ENCODE assay signal across 8 mouse cellular contexts in genomic region chr2:167189291-167190075, GRCm38 (mm10). TPM values are rescaled to one million over a fixed set of nuclear protein-coding genes. Genes with fewer than 3 reads are reported as not detected.
A peak's percentile ranks its signal among the peaks of the same experiment; 100 is the strongest.
DNase-seq lines count a peak whose midpoint lies in the region; ATAC-seq and TF ChIP-seq lines count a peak whose summit lies in the region.

No protein-coding gene starts in this region.

- ATAC-seq in forebrain, embryonic 14.5 days: peak; percentile 61
- peak; percentile 43 for ATAC-seq in intestine, embryonic 16.5 days
- no peak for ATAC-seq in liver, embryonic 12.5 days
- ATAC-seq in inflammation-experienced regulatory T-cells, adult 6 months: no peak

- 0 out of 2 replicates have a peak overlapping the region, but pooled peaks have one; percentile 27 for H3K27ac ChIP-seq in forebrain, embryonic 14.5 days (ENCODE audit: low read depth, low read length)
- H3K27ac ChIP-seq in intestine, embryonic 16.5 days (ENCODE audit: low read length): peak overlapping the region; percentile 23
- no peak overlapping the region for H3K27ac ChIP-seq in liver, embryonic 12.5 days

- H3K36me3 ChIP-seq in forebrain, embryonic 14.5 days (ENCODE audit: control insufficient read depth, insufficient read depth, low read length): no peaks in the 10 kb centered on the region
- H3K36me3 ChIP-seq in intestine, embryonic 16.5 days (ENCODE audit: control insufficient read depth, insufficient read depth, low read length): no peaks in the 10 kb centered on the region
- no peaks in the 10 kb centered on the region for H3K36me3 ChIP-seq in liver, embryonic 12.5 days

- peak overlapping the region; percentile 28 for H3K4me3 ChIP-seq in lung, adult 2 months (replicated peaks; ENCODE audit: extremely low read depth, low read depth, low read length)
- H3K4me3 ChIP-seq in forebrain, embryonic 14.5 days (ENCODE audit: low read depth, low read length): peak overlapping the region; percentile 53
- H3K4me3 ChIP-seq in intestine, embryonic 16.5 days (ENCODE audit: low read length): peak overlapping the region; percentile 64
- peak overlapping the region; percentile 47 for H3K4me3 ChIP-seq in liver, embryonic 12.5 days

- no peak for TF ChIP-seq CTCF in lung, adult 2 months (IDR thresholded peaks at IDR 0.05; ENCODE audit: insufficient read depth, low read length)

- H3K4me2 ChIP-seq in forebrain, embryonic 14.5 days (ENCODE audit: low read length): peak overlapping the region; percentile 75
- peak overlapping the region; percentile 93 for H3K4me2 ChIP-seq in intestine, embryonic 16.5 days (ENCODE audit: low read depth, low read length)
- peak overlapping the region; percentile 72 for H3K4me2 ChIP-seq in liver, embryonic 12.5 days

- peak overlapping the region; percentile 65 for H3K9ac ChIP-seq in forebrain, embryonic 14.5 days (ENCODE audit: low read length)
- peak overlapping the region; percentile 64 for H3K9ac ChIP-seq in intestine, embryonic 16.5 days (ENCODE audit: low read depth, low read length)
- H3K9ac ChIP-seq in liver, embryonic 12.5 days: no peak overlapping the region

- no peak for DNase-seq in lung, adult 2 months
- no peak for DNase-seq in lung, adult 18-20 months
- peak; percentile 30 for DNase-seq in adrenal gland, postnatal 25 days
- peak; percentile 69 for DNase-seq in forebrain, embryonic 14.5 days (ENCODE audit: low spot score)
- DNase-seq in retina, embryonic 14.5 days (ENCODE audit: low spot score): peak; percentile 57

- no peaks in the 10 kb centered on the region for H3K9me3 ChIP-seq in forebrain, embryonic 14.5 days (replicated peaks; ENCODE audit: control insufficient read depth, low read length)
- H3K9me3 ChIP-seq in intestine, embryonic 16.5 days (ENCODE audit: control insufficient read depth, low read length): no peaks in the 10 kb centered on the region
- 0 out of 2 replicates have a peak, but pooled peaks cover 6% of the 10 kb centered on the region for H3K9me3 ChIP-seq in liver, embryonic 12.5 days (replicated peaks)

- peaks cover 26% of the 10 kb centered on the region; the same call in 1 of the 2 replicates for H3K27me3 ChIP-seq in forebrain, embryonic 14.5 days (replicated peaks; ENCODE audit: control insufficient read depth, insufficient read depth, low read length)
- H3K27me3 ChIP-seq in intestine, embryonic 16.5 days (replicated peaks; ENCODE audit: control insufficient read depth, insufficient read depth, low read length): peaks cover 41% of the 10 kb centered on the region
- peaks cover 85% of the 10 kb centered on the region for H3K27me3 ChIP-seq in liver, embryonic 12.5 days (replicated peaks)

- TF ChIP-seq POLR2A in lung, adult 2 months (IDR thresholded peaks at IDR 0.05; ENCODE audit: borderline replicate concordance, extremely low read depth, low read depth, low read length): no peak

- H3K4me1 ChIP-seq in lung, adult 2 months (ENCODE audit: control insufficient read depth, insufficient read depth, low read length): peaks cover 5% of the 10 kb centered on the region; the same call in 1 of the 2 replicates
- H3K4me1 ChIP-seq in forebrain, embryonic 14.5 days (ENCODE audit: control insufficient read depth, insufficient read depth, low read length): peaks cover 6% of the 10 kb centered on the region
- H3K4me1 ChIP-seq in intestine, embryonic 16.5 days (ENCODE audit: control insufficient read depth, insufficient read depth, low read length): peaks cover 13% of the 10 kb centered on the region
- H3K4me1 ChIP-seq in liver, embryonic 12.5 days: peaks cover 21% of the 10 kb centered on the region

- 4% methylated on average over 73 of the region's 91 CpGs for WGBS in lung, adult 2 months
- WGBS in forebrain, embryonic 14.5 days: 1% methylated on average over 46 of the region's 91 CpGs
- WGBS in intestine, embryonic 16.5 days: 2% methylated on average over 60 of the region's 91 CpGs
- WGBS in liver, embryonic 12.5 days (ENCODE audit: insufficient replicate concordance): 1% methylated on average over 61 of the region's 91 CpGs

RNA-seq across cellular contexts. Expression of gene Kcnb1, which starts 0.5 kb away (rescaled TPM):
- 4.5 and 5.1 TPM in 2 replicates for polyA plus RNA-seq in lung, adult 2 months (2012; rRNA removed)
- total RNA-seq in adrenal gland, postnatal 25 days (2021): 10.8 and 14.5 TPM in 2 replicates
- 1.6 and 2.1 TPM in 2 replicates for polyA plus RNA-seq in forebrain, embryonic 14.5 days (2014; fragmentation: Nextera tagmentation; extraction: Ambion mirVana)
- polyA plus RNA-seq in intestine, embryonic 16.5 days (2015; fragmentation: Nextera tagmentation; extraction: Ambion mirVana): 1.1 TPM in 2 replicates
- polyA plus RNA-seq in liver, embryonic 12.5 days (2016; fragmentation: Nextera tagmentation; extraction: Ambion mirVana): 0.19 and 0.43 TPM in 2 replicates
- 1 to 10 TPM in 1 of 3 experiments, under 1 TPM in 2; 0.87 to 1.1 (median 0.88) TPM for polyA plus RNA-seq in inflammation-experienced regulatory T-cells, adult 6 months (2017; shearing (Covaris generic))

RNA-seq across cellular contexts. Expression of gene Ptgis, which starts 50.9 kb away (rescaled TPM):
- polyA plus RNA-seq in lung, adult 2 months (2012; rRNA removed): 105 and 162 TPM in 2 replicates
- total RNA-seq in adrenal gland, postnatal 25 days (2021): 17.7 and 24.9 TPM in 2 replicates
- polyA plus RNA-seq in forebrain, embryonic 14.5 days (2014; fragmentation: Nextera tagmentation; extraction: Ambion mirVana): 3.7 and 3.9 TPM in 2 replicates
- 12.0 and 12.8 TPM in 2 replicates for polyA plus RNA-seq in intestine, embryonic 16.5 days (2015; fragmentation: Nextera tagmentation; extraction: Ambion mirVana)
- polyA plus RNA-seq in liver, embryonic 12.5 days (2016; fragmentation: Nextera tagmentation; extraction: Ambion mirVana): 2.4 and 2.9 TPM in 2 replicates
- not detected for polyA plus RNA-seq in inflammation-experienced regulatory T-cells, adult 6 months (2017; shearing (Covaris generic))

Comparison
In these comparisons a context has a peak if more than half of its experiments do, and no peak if none do; other contexts are left out.
1. DNase-seq: peak in adrenal gland, postnatal 25 days (single experiment), forebrain, embryonic 14.5 days (single experiment) and retina, embryonic 14.5 days (single experiment); none in lung, adult 2 months (single experiment) and lung, adult 18-20 months (0 of 2).
2. ATAC-seq: peak in forebrain, embryonic 14.5 days (single experiment) and intestine, embryonic 16.5 days (single experiment); none in liver, embryonic 12.5 days (single experiment) and inflammation-experienced regulatory T-cells, adult 6 months (single experiment).
3. Peak in every context shown above with its lines, with median percentiles within 50 percentile points of each other: H3K4me3 ChIP-seq and H3K4me2 ChIP-seq.